Mouse (Mus musculus) kidney, adult 2 months (tissue): ENCODE data around the gene Sf1.

Source experiments
- CTCF ChIP-seq: fragments of 200-500 bp; conservative IDR thresholded peaks from 2 replicates; pipeline ENCODE4 v1.5.1; 2011; ENCODE audit warnings: low read depth, mild to moderate bottlenecking, control low read depth, low read length, moderate library complexity, mixed read lengths; ENCODE audit not compliant: insufficient read depth, insufficient read length
- POLR2A ChIP-seq: fragments of 200-500 bp; IDR thresholded peaks from one replicate; pipeline ENCODE4 v1.6.1; 2011; ENCODE audit warnings: low read depth, low read length, control low read depth

DNA sequence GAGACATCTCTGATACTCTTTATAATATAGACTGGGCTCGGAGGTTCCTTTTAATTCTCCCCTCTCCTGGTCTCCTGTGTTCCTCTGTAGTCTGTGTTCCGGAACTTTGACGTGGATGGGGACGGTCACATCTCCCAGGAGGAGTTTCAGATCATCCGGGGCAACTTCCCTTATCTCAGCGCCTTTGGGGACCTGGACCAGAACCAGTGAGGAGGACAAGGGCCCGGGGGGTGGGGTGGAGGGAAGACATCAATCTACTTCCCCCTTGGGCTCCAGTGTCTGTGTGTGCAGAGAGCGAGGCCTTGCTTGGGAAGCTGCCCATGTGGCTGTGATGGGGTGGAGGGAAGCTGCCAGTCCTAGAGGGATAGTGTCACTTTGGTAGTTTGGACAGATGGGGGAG, 45.3 kb downstream of the Sf1 start:
- TF ChIP-seq POLR2A (no peak), CTCF (no peak)
